Comparison of ENCODE assay signal across 21 mouse cellular contexts in genomic region chrX:109151228-109151627, GRCm38 (mm10). TPM values are rescaled to one million over a fixed set of nuclear protein-coding genes. Genes with fewer than 3 reads are reported as not detected.
"Had no signal": no experiment of that assay in that cellular context is flagged by ENCODE, and none has a peak within 500 bp of the region (broad histone marks: within the 10 kb centered on the region; RNA-seq: fewer than 3 reads in every experiment).

No protein-coding gene starts in this region.

- H3K27me3 ChIP-seq: neural tube, embryonic 12.5 days; neural tube, embryonic 13.5 days; neural tube, embryonic 15.5 days; stomach, embryonic 15.5 days had no signal

- H3K4me2 ChIP-seq: neural tube, embryonic 12.5 days; neural tube, embryonic 13.5 days; neural tube, embryonic 15.5 days; stomach, embryonic 15.5 days had no signal

- H3K9ac ChIP-seq: neural tube, embryonic 12.5 days; neural tube, embryonic 13.5 days; neural tube, embryonic 15.5 days; stomach, embryonic 15.5 days had no signal

- H3K27ac ChIP-seq: neural tube, embryonic 12.5 days; neural tube, embryonic 13.5 days; neural tube, embryonic 15.5 days; stomach, embryonic 15.5 days; stomach, postnatal 0 days had no signal

- H3K36me3 ChIP-seq: neural tube, embryonic 12.5 days; neural tube, embryonic 13.5 days; neural tube, embryonic 15.5 days; stomach, embryonic 15.5 days had no signal

- H3K4me1 ChIP-seq: neural tube, embryonic 12.5 days; neural tube, embryonic 13.5 days; neural tube, embryonic 15.5 days; stomach, embryonic 15.5 days had no signal

- DNase-seq: retina, postnatal 1 day; right cerebral cortex, adult 18-20 months; right cerebral cortex, postnatal 14 days; right cerebral cortex, postnatal 25 days; right cerebral cortex, postnatal 4 days; spleen, adult 18-20 months; thymus, adult 18-20 months; thymus, adult 2 months; thymus, postnatal 14 days; thymus, postnatal 25 days; thymus, postnatal 36 days; thymus, postnatal 4 days had no signal

- H3K4me3 ChIP-seq: neural tube, embryonic 12.5 days; neural tube, embryonic 13.5 days; neural tube, embryonic 15.5 days; stomach, embryonic 15.5 days had no signal

- H3K9me3 ChIP-seq: neural tube, embryonic 12.5 days; neural tube, embryonic 13.5 days; neural tube, embryonic 15.5 days; stomach, embryonic 15.5 days had no signal

RNA-seq across cellular contexts. Expression of gene Gm6377, which starts 45.3 kb away (rescaled TPM):
- polyA plus RNA-seq: neural tube, embryonic 12.5 days; neural tube, embryonic 13.5 days; neural tube, embryonic 14.5 days; neural tube, embryonic 15.5 days; small intestine, adult 2 months; stomach, embryonic 14.5 days; testis, adult 2 months had no signal
